Mouse (Mus musculus) lung, adult 2 months (tissue): ENCODE results near the gene Ptn. TPM values are rescaled to one million over a fixed set of nuclear protein-coding genes. Genes with fewer than 3 reads are reported as not detected.

Source experiments
- DNase-seq: peaks from one replicate; pipeline ENCODE4 v3.0.0; 2022
- H3K4me1 ChIP-seq: fragments of 200-500 bp; 2 replicates; pipeline ENCODE4 v1.6.1; 2011; ENCODE audit warnings: low read length; ENCODE audit not compliant: control insufficient read depth, insufficient read depth
- H3K4me3 ChIP-seq: fragments of 200-500 bp; replicated peaks from 2 replicates; pipeline ENCODE3; 2011; ENCODE audit warnings: low read depth, mild to moderate bottlenecking, control low read depth, low read length; ENCODE audit errors: extremely low read depth
- CTCF ChIP-seq: fragments of 200-500 bp; IDR thresholded peaks from 2 replicates; pipeline ENCODE4 v1.5.1; 2011; ENCODE audit warnings: mild to moderate bottlenecking, low read length, control low read depth; ENCODE audit not compliant: insufficient read depth
- POLR2A ChIP-seq: fragments of 200-500 bp; IDR thresholded peaks from 2 replicates; pipeline ENCODE4 v1.6.1; 2011; ENCODE audit warnings: low read depth, mild to moderate bottlenecking, control low read depth, low read length, borderline replicate concordance; ENCODE audit errors: extremely low read depth
- WGBS: fragments of 180-500 bp; shearing (Covaris S2); methylation state at CpG from one replicate; pipeline ENCODE4 v1.1.7; 2018; 5-methylcytosine and 5-hydroxymethylcytosine counted together
- polyA plus RNA-seq: library from polyadenylated mRNA; depleted of rRNA; stranded (reverse); fragments of >200 nt; gene quantifications from 2 replicates; pipeline ENCODE4 v1.2.3, GENCODE M21; 2012

The Ptn gene
- polyA plus RNA-seq, 1 experiment, result 1.1 TPM

DNA sequence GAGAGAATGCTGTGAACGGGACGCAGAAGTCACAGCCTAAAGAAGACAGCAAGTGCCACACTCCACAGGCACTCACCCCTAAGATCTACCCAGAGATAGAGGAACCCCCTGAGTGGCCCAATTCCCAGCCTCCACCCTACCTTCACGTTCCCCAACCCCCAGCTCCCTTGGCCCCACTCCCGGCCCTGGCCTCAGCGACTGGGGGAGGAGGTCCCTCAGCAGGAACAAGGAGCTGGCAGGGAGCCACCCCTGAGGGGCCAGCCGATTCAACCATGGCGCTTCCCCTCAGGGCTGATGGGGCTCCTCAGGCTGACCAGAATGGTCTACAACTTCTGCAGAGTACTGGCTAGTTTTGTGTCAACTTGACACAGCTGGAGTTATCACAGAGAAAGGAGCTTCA lies 81.9 kb downstream of the Ptn start:
- Histone ChIP-seq H3K4me1 (no peaks in the 10 kb centered on the region), H3K4me3 (no peak overlapping the region)
- no peak for TF ChIP-seq POLR2A
- no peak for TF ChIP-seq CTCF
- 55% methylated on average over 7 of the region's 7 CpGs for WGBS
- no peak for DNase-seq

GRCm38 (mm10) chr6:36725509-36726160 lies 84.4 kb downstream of the Ptn start:
- Histone ChIP-seq H3K4me1 (no peaks in the 10 kb centered on the region), H3K4me3 (no peak overlapping the region)
- no peak for TF ChIP-seq POLR2A
- no peak for TF ChIP-seq CTCF
- no peak for DNase-seq
- WGBS, result 38% methylated on average over 3 of the region's 3 CpGs

- H3K4me1 ChIP-seq, result no peaks in the 10 kb centered on the region
- no peak for DNase-seq
- 67% methylated on average over 5 of the region's 5 CpGs for WGBS
- H3K4me3 ChIP-seq, result no peak overlapping the region
- TF ChIP-seq CTCF (no peak), POLR2A (no peak)
Observed at GRCm38 (mm10) chr6:36722769-36723549, 87.1 kb downstream of the Ptn start.

GRCm38 (mm10) chr6:36713329-36713728 lies 96.7 kb downstream of the Ptn start:
- TF ChIP-seq POLR2A (no peak), CTCF (no peak)
- no peak for DNase-seq
- H3K4me1 ChIP-seq, result no peaks in the 10 kb centered on the region
- H3K4me3 ChIP-seq, result no peak overlapping the region
- 97% methylated on average over 4 of the region's 4 CpGs for WGBS

GRCm38 (mm10) chr6:36695481-36695880 lies 114.5 kb downstream of the Ptn start:
- DNase-seq, result no peak
- WGBS, result 66% methylated on average over 3 of the region's 3 CpGs
- TF ChIP-seq CTCF (no peak), POLR2A (no peak)
- Histone ChIP-seq H3K4me3 (no peak overlapping the region), H3K4me1 (no peaks in the 10 kb centered on the region)

GRCm38 (mm10) chr6:36691497-36691896 lies 118.5 kb downstream of the Ptn start:
- WGBS, result 6% methylated on average over 1 of the region's 1 CpGs
- peak; percentile 4 for DNase-seq
- no peak overlapping the region for H3K4me3 ChIP-seq
- H3K4me1 ChIP-seq, result no peaks in the 10 kb centered on the region
- no peak for TF ChIP-seq CTCF

GRCm38 (mm10) chr6:36690941-36691340 lies 119.1 kb downstream of the Ptn start:
- 81% methylated on average over 4 of the region's 4 CpGs for WGBS
- DNase-seq, result no peak
- TF ChIP-seq POLR2A, result no peak
- TF ChIP-seq CTCF, result no peak
- no peaks in the 10 kb centered on the region for H3K4me1 ChIP-seq
- no peak overlapping the region for H3K4me3 ChIP-seq

DNA sequence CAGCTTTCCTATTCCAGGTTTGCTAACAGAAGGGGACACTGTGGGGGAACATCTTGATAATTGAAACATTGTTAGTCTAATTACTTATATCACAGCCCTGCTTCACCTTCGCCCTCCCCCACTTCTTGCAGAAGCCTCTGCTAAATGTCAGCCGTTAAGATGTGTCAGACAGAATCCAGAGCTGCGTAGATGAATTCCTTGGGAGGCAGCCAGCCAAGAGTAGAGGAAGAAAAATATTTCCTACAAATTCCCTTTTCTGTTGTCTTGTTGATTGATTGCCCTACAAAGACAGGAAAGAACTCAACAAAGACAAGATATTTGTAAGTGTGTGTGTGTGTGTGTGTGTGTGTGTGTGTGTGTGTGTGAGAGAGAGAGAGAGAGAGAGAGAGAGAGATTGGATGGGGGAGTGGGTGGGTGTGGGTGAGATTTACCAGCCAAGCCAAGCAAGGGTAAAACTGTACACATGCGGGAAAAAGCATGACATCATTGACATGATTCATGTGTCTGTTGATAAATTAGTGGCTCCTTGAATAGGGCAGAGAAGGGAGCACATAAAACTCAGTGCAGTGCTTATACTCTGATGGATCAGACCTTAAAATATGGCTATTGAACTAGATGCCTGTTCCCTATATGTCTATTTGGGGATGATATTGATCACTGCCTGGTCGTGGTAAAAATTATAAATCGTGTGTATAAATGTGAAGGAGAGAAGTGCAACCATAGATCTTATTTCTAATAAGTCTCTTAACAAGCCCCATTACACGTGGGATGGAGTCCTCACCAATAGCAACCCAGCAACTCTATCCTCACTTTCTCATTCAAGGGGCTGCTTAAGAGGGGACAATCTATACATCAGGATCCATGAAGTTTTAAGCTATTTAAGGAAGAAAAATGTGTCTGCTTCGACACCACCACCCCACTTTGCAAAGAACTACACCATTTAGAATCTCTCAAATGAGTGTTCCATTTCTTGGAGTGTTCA lies 133.0 kb downstream of the Ptn start:
- H3K4me1 ChIP-seq, result no peaks in the 10 kb centered on the region
- no peak overlapping the region for H3K4me3 ChIP-seq
- WGBS, result 47% methylated on average over 8 of the region's 8 CpGs
- DNase-seq, result no peak
- TF ChIP-seq POLR2A, result no peak
- no peak for TF ChIP-seq CTCF

DNA sequence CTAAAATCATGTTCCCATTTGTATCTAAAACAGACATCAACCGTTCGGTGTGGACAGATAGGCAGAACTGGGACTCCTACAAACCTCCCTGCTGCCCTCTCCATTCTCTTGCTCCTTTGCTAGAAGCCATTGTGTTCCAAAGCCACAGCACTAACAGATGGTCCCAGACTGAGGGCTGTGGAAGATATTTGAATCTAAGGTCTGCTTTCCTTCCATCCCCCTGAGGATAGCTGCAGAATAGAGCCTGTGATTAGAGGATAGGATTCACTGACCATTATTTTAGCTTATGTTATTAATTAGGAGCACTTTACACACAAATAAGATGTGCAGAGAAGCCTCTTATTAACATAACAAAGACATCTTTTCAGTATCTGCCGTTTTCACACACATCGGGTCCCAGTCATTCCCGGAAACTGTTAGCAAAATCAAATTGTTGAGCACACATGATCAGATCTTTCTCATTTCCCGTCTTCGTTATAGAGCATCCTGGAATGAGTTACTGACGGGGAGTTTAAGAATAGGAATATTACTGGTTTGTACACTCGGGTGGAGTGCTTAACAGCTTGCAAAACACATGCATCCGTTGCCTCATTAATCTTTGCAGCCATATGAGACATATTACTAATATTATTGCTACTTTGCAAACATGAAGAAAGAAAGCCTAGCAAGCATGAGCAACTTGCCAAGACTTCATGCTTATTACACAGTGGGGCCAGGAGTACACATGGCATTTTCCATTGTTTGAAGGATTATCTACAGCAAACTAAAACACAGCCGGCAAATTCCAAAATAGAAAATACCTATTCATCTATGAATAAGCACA lies 137.4 kb downstream of the Ptn start:
- no peak for DNase-seq
- TF ChIP-seq CTCF, result no peak
- no peak for TF ChIP-seq POLR2A
- Histone ChIP-seq H3K4me3 (no peak overlapping the region), H3K4me1 (no peaks in the 10 kb centered on the region)
- 57% methylated on average over 11 of the region's 11 CpGs for WGBS

GRCm38 (mm10) chr6:36671274-36671673 lies 138.7 kb downstream of the Ptn start:
- DNase-seq, result no peak
- no peak for TF ChIP-seq CTCF
- no peak for TF ChIP-seq POLR2A
- Histone ChIP-seq H3K4me3 (no peak overlapping the region), H3K4me1 (no peaks in the 10 kb centered on the region)
- WGBS, result 85% methylated on average over 3 of the region's 3 CpGs
